Mouse (Mus musculus) telencephalon, adult 2 months (tissue): ENCODE results near the gene Phrf1.
"Not testable (repeated sequence)": the region's sequence is repeated elsewhere in the genome, so short reads cannot be mapped to it uniquely, and the experiment has no call there.

ENCODE experiments used
- DNase-seq: peaks from one replicate; pipeline ENCODE4 v3.0.0-alpha.2; 2011; ENCODE audit warnings: low read depth, low spot score

Phrf1 gene

DNA sequence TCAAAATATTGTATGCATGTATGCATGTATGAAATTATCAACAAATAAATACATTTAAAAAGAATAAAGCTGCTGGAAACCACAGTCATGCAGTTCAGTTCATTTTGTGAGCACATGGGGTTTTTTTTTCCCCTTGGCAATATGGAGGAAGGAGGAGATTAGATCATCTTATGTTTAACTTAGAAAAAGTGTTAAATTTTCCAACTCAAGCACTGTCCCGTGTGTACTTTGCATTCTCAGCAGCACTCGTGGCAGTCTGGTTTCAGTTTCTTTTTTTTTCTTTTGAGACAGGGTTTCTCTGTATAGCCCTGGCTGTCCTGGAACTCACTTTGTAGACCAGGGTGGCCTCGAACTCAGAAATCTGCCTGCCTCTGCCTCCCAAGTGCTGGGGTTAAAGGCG, 21.9 kb downstream of the Phrf1 start:
- DNase-seq: not testable (repeated sequence)

DNA sequence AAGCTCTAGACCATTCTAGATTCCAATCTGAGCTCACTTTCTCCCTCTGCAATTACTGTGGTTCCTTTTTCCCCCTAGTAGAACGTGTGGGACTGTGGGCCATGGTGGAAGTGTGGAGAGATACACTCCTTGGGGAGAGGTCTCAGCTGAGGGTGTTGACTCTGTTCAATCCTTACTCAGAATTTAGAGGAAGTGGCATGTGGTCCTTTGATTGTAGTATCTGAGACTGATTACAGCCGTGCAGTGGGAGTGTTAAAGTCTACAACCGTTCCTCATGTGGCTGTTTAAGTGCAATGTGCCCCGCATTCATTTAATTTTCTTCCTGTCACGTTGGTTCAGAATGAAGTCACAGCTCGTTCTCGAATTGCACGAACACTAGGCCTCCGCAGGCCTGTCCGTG, 27.6 kb downstream of the Phrf1 start:
- DNase-seq: no peak

DNA sequence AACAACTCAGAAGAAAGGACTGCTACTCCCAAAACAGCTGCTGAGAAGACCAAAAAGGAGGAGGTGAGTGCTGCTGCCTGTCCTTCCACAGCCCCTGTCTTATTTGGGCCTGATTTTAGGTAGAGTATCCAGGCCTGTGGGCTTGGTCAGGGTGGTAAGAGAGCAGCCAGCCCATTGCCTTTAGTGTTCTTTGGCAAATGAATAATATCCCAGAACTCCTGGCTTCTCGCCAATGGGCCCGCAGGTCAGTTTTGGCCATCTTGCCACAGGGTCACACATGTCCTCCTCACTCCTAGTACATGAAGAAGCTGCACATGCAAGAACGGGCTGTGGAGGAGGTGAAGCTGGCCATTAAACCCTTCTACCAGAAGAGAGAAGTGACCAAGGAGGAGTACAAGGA, 32.9 kb downstream of the Phrf1 start:
- DNase-seq: no peak

DNA sequence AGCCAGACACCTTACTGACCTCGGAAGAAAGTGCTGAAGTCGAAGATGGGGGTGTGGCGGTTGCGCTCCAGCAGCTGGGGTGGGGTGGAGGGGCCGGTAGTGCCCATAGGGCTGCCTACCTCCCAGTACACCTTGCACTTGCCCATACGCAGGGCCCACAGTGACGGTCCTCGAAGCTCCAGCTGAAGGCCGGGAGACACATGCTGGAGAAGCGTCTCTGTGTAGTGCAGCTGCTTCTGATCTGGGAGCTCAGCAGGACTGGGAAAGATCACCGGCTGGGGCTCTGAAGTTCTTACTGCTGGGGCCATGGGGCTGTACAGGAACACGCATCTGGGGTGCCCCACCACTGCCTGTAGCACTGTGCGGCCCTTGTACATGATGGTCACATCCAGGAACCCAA, 35.1 kb downstream of the Phrf1 start:
- no peak for DNase-seq

DNA sequence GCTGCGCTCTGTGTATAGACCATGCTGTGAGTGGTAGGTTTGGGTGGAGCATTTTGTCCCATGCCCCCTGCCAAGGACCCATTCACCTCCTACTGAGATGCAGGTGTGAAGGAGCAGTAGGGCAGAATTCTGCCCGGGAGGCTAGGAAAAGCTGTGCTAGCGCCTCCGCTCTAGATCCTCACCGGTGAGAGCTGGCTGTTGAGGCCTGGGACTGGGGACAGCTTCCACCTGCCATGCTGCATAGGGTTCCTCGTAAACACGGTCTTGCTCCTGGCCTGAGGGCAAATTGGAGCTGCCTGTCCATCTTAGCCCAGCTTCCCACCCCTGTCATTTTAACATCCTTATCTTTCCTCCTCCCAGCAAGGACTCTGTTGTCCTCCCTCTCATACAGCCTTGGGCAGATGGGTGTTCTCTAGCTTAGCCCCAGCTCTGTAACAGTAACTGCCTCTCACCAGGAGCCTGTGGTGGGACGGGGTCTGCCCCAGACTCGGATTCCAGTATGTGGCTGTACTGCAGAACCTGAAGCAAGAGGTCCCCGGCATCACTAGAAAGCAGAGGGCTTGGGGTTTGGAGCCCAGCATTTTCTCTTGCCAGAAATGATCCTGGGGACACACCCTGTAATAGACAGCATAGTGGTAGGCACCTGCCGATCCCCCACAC, 35.6 kb downstream of the Phrf1 start:
- DNase-seq: no peak

DNA sequence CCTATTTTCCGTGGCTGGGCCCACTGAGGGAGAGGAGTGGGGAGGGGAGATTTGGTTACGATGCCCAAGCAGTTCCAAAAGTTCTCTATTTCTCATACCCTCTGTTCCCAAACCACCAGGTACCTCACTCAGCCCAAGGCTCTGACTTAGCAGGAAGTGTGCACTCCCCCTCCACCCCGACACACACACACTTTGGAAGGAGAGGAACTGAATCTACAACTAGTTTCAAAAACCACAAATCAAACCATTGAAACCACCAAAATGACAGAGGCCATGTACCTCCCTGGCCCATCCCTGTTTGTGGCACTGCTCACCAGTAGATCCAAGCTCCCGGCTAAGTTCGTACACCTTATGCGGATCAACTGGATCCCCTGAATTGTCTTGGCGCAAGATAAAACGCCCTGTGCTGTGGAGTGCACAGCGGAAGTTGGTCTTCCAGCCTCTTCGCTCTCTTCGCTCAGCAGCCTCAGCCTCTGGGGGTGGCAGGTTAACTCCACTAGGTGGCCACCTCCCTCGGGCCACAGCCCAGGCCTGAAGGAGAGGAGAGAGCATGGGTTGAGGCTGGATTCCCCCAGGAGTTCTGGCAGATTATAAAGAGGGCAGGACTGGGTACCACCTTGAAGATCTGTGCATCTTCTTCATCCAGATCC, 36.3 kb downstream of the Phrf1 start:
- DNase-seq: no peak

DNA sequence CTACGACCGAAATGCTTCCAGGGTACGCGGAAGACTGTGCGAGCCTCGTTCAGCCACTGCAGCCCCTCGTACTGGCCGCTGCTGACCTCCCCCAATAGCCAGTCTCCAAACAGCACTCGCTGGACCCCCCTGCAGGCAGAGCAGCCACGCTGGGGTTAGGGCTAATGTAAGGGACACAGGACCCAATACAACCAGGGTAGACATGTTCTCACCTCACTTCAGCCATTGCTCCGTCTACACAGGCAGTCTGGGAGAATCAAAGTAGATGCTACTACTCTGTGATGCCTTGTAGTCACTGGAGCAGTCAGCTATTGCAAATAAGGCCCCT, 36.8 kb downstream of the Phrf1 start:
- DNase-seq: no peak

DNA sequence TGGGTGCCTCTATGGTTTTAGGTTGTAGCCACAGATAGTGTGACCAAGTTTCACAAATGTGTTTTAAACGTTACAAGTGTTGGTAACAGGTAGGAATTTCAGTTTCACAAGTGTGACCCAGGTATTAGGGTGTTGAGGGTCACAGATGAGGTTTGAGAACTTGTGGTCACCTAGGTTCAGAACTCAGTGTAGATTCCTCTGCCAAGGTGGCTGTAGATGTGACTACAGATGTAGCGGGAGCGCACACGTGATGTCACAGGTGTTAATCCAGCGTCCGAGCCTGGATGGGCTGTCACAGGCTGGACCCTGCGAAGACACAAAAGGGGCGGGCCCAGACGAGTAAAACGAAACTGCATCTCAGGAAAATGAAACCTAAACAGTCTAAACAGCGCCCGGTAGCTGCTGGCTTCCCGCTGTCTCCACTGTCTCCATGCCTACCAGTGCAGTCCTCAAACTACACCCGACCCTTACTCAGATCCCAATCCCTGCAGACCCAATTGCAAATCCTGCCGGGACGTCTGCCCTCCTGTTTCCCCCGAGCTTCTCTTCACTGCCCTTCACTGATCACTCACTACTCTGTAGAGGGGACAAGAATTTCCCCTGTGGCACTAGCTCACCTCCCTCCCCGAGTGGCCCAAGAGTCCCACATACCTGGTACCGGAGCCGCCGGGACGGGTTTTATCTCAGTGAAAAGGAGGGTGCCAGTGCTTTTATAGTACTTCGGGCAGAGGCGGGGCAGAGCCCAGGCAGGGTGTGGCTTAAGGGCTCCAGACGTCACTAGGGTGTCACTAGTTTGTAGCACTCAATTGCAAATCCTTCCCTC, 37.4 kb downstream of the Phrf1 start, which contains the start of gene Irf7:
TSS of gene Irf7 (minus strand) at position 743 of the 823 bp plus-strand sequence.
- DNase-seq: no peak

DNA sequence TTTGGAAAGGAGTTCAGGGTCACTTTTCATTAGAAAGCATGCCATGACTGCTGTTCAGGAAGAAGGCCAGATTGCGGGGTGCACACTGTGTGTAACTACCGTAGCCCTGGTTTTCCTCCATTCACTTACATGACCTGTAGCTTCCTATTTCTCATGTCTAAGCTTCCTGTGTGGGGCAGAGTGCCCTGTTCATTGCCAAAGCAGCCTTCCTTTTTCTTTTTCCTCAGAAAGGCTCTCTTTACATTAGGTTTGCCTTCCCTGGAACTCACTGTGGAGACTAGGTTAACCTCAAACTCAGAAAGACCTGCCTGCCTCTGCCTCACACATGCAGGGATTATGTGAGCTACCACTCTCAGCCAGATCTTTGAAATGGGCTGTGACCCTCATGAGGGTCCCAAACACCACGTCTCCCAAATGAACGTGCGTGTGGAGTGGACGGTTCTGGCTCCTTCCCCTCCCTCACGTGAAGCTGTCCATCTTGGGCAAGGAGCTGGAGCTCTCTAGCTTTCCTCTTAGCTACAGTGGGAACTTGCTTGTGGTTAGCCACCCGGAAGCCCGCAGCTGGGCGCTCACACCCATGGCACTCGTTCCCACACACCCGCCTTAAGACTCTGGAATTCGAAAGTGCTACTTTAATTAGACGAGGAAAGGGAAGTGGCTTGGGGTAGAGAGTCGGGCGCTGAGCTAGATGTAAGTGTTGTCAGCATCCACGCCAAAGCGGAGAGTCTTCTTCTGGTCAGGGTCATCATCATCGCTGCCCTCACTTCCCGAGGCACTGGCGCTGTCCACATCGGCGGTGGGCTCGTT, 40.1 kb downstream of the Phrf1 start:
- DNase-seq: no peak

DNA sequence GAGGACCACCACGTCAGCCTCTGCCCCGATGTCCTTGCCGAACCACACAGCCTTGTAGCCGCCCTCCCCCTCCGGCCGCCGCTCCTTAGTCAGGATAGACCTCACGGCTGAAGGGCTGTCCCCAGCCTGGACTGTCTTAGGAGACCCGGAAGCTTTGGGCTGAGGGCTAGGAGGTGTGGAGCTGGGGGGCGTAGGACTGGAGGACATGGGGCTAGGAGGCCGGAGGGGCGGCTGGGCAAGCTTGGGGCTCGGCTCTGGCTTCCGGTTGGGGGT, 40.6 kb downstream of the Phrf1 start:
- no peak for DNase-seq

DNA sequence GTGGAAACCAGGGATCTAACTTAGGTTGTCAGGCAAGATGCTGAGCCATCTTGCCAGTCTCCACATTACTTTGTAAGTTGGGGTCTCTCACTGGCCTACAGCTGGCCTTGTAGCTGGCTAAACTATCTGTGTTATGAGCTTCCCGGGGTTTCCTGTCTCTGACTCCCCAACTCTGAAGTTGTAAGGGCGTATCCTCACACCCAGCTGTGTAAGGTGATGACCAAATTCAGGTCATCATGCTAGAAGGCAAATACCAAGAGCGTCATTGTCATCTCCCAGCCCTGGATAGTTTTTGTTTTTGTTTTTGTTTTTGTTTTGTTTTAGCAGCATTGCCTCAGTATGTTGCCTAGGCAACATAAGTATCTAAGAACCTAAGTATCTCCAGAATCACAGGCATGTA, 42.0 kb downstream of the Phrf1 start:
- no peak for DNase-seq

DNA sequence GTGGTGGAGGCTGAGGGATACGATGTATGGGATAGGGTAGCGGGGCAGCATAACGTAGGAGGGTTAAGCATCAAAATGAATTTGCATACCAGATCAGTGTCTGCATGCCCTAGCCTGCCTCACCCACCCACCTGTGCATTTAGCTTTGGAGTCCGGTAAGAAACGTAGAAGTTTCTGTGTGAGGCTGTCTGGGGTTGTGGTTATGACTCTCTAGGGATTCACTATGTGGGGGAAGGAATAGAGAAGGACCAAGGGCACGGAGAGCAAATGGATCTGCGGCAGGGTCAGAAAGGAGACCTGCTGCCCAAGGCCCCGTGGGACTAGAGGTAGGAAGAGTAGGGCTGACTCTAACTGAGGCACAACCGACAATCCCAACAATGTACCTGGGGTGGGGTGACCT, 46.8 kb downstream of the Phrf1 start:
- no peak for DNase-seq

DNA sequence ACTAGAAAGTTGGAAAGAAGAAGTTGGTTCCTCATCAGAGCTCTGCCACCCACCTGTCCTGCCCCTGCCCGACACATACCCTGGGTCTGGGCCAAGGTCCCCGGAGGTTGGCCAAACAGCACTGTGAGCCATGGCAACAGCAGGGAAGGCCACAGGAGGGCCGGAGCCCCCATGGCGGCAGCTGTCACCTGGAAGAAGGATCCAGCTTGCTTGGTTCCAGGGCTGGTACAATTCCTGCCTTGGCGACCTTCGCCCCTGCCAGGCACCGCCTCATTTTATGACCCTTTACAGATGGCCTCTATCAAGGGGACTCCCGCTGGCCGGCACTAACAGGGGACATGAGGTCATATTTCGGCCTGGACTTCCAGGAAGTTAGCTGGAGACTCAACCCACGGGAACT, 48.0 kb downstream of the Phrf1 start, which contains the start of gene Cdhr5:
TSS of gene Cdhr5 (minus strand) at position 241 of the 400 bp plus-strand sequence.
- DNase-seq: no peak

DNA sequence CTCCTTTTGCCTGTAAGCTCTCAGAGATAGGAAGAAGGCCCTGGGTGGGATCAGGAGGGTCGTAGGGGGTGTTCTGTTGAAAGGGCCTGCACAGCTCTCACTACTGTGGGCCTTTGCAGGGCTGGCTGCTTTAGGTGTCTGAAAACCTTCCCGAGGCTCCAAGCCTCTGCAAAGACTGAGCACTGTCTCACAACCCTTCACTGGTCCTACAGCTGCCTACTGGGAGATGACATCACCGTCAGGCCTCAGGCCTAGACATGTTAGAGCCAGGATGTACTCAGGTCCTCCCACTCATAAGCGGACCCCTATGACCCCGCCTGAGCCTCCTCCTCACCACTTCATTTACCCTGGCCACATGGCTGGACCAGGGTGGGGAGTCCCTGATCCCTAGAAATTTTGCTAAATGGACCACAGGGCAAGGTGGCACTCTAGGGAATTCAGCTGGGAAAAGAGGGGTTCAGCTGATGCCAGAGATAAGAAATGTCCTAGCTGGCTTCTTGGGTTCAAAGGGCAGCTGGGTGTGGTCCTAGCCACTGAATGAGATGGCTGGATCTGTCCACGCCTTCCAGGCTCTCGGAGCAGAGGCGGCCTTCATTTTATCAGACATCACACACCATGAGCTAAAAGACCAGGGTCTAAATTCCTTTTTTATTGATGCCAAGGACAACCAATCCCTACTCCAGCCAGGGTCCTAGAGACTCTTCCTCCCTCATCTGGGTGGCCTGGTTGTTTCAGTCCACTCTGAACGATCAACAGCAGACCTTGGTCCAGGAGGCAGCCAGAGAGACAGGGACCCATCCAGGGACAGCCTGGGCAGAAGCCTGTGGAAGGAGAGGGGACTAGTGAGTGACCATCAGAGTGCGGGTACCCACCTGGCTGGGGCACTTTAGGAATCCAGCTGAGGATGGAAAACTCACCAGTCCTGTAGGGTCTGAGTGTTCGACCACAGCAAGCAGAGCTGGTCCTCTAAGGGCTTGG, 49.4 kb downstream of the Phrf1 start:
- no peak for DNase-seq

DNA sequence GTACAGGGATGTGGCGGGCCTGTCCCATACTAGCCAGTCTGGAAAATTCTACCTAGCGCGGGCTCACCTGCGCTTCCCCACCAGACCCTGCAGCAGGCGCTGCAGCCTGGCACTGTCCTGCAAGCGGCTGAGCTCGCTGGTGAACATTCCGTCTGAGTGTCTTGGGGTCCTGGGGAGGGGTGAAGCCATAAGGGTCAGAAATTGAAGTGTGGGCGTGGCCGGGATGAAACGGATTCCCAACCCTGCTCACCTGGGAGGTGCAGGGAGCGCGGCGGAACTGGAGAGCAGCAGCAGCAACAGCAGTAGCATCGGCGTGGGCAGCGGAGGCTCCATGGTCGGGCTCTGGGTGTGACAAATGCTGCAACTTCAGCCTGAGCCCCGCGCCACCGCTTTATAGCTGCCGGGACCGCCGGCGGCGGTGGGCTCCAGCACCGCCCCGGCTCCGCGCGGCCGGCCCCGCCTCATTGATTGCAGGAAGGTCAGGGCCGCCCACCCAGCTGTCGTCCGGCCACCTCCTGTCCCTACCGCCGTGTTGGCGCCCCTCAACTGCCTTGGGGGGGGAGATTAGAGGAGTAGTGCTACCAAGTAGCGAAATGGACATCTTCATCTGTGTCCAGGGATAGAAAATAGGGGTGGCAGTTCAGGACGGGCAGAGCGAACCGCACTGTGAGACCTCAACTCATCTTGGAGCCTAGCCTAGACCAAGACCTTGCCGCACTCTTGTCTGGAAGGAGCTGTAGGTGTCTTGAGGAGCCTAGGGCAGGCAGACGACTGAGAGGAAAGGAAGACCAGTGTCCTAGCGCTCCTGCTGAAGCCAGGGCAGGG, 50.4 kb downstream of the Phrf1 start, which contains the start of gene Sct:
TSS of gene Sct (minus strand) at position 368 of the 825 bp plus-strand sequence.
- no peak for DNase-seq

DNA sequence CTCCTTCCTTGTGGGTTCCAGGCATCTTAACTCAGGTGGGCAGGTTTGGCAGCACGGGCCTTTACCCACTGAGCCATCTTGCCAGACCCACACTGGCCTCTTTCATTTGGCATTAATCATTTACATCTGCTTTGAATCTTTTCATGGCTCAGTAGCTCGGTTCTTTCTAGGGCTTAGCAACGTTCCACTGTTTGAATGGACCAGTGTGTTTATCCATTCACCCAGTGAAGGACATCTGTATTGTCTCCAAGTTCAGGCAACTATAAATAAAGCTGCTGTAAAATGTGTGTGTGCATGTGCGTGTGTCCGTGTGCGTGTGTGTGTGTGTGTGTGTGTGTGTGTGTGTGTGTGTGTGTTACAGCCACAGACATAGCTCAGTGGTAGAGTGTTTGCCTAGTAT, 52.9 kb downstream of the Phrf1 start:
- no peak for DNase-seq

DNA sequence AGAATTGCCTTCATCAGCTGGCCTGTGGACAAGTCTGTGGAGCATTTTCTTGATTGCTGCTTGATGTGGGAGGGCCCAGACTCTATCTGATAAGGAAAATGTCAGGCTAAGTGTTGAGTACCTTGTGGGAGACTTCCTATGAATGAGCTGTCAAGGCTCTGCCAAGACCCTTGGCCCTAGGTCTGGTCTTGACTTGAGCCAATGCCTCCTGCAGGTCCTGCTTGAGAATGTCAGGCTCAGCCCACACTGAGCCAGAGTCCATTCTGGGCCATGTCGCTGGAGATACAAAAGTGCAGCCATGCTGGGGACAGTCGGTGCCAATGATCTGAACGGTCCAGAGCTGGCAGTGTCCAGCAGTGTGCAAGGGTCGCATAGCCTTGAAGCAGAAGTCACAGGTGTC, 54.2 kb downstream of the Phrf1 start:
- DNase-seq: no peak

DNA sequence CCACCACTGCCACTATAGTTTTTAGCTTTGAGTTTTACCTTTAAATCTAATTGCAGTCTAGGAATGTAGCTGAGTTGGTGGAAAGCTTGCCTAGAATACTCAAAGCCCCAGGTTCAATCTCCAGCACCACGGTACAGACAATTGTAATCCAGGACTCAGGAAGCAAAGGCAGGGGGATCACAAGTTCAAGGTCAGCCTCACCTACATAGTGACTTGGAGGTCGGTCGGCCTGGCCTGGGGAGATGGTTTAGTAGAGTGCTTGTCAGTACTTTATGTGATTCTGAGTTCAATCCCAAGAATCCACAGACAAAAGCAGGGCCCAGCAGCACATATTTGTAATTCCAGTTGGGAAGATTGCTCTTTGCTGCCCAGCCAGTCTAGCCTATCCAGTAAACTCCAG, 59.5 kb downstream of the Phrf1 start:
- DNase-seq: no peak

DNA sequence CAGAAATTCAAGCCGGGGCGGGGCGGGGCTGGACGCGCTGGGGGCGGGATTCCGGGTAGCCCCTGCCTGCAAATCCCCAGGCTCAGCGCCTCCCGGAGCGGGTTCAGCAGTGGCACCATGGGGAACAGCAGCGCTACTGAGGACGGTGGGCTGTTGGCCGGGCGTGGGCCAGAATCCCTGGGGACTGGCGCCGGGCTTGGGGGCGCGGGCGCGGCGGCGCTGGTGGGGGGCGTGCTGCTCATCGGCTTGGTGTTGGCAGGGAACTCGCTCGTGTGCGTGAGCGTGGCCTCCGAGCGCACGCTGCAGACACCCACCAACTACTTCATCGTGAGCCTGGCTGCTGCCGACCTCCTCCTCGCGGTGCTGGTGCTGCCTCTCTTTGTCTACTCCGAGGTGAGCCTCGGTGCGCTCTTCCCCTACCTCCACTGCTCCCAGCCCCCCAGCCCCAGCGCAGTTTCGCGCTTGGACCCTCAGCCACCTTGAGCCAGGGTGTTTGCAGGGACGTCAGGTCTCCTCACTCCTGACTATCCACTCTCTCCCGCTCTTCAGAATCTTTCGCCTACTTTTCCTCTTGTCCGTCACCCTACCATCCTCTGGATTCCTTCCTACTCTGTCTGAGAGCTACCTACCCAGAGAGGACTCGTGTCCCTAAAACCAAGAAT, 63.5 kb downstream of the Phrf1 start, which contains the start of gene Drd4:
TSS of gene Drd4 (plus strand) at position 86 of the 662 bp plus-strand sequence.
- no peak for DNase-seq
